Mouse (Mus musculus) adrenal gland (tissue): ENCODE results near the gene Gng7.

Source experiments
- intact Hi-C: fragments of 180-260 bp; cut with DNase I; formaldehyde crosslinking; loops from one replicate; pipeline ENCODE4 v1.15.1; 2025

Gene Gng7

DNA sequence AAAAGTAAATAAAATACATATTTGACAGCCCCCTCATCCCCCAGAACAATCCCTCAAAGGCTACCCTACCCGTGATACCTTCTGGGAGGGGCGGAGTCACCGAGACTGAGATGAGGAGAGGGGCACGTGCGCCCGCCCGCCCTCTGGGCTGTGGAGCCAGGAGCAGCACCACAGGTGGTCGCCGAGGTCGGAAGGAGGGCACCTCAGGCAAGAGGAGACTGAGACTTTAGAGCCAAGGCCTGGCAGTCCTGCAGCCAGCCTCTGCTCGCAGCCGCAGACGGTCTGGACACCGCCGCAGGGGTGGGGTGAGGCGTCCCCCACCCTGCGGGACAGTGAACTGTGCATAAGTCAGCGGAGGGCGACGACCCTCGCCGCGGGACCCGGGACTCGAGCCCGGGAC is 83.0 kb downstream of the Gng7 start:
- intact Hi-C loops, result no loop called here

DNA sequence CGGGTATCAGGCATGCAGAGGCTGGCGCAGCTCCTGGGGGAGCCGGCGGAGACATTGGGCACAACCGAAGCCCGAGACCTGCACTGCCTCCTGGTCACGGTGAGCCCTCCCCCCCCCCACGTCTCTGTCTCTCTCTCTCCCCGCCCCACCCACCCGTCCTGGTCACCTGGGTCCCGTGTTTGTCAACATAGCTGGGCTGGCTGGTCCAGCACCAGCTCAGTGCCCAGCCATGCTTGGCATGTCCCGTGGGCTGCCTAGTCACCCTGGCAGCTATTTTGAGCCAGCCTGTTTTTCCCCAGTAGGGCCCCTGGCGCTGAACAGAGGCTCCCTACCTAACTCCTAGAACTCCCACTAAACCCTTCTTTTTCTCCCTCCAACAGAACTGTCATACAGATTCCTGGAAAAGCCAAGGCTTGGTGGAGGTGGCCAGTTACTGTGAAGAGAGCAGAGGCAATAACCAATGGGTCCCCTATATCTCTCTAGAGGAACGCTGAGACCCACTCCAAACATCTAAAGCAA is 83.5 kb downstream of the Gng7 start:
- intact Hi-C loops, result no loop called here

DNA sequence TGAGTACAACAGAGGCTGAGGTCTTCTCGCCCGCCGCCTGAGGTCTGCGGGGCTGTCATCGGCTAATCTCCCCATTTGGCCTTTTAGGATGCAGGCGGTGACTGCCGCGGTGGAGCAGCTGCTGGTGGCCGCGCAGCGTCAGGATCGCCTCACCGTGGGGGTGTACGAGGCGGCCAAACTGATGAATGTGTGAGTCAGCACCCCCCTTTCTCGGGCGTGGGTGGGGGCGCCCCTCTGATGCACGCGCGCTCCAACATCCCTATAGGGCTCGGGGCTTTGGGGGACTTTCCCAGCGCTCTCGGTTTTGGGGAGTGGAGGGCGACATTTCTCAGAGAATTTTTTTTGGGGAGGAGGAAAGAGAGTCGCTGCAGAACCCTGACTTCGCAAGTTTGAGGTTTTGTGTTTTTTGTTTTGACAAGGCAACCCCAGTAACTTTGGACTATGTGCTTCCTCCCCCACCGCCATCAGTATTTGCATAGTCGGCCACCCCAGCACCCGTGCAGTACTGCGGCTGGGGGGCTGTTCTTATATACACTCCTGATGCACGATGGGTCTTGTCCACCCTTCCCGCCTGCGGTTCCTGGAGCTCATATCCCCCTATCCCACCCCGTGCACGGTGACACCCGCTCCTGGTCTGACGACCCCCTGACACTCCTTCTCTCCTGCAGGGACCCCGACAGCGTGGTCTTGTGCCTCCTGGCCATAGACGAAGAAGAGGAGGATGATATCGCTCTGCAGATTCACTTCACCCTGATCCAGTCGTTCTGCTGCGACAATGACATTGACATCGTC is 84.2 kb downstream of the Gng7 start:
- intact Hi-C loops, result no loop called here

DNA sequence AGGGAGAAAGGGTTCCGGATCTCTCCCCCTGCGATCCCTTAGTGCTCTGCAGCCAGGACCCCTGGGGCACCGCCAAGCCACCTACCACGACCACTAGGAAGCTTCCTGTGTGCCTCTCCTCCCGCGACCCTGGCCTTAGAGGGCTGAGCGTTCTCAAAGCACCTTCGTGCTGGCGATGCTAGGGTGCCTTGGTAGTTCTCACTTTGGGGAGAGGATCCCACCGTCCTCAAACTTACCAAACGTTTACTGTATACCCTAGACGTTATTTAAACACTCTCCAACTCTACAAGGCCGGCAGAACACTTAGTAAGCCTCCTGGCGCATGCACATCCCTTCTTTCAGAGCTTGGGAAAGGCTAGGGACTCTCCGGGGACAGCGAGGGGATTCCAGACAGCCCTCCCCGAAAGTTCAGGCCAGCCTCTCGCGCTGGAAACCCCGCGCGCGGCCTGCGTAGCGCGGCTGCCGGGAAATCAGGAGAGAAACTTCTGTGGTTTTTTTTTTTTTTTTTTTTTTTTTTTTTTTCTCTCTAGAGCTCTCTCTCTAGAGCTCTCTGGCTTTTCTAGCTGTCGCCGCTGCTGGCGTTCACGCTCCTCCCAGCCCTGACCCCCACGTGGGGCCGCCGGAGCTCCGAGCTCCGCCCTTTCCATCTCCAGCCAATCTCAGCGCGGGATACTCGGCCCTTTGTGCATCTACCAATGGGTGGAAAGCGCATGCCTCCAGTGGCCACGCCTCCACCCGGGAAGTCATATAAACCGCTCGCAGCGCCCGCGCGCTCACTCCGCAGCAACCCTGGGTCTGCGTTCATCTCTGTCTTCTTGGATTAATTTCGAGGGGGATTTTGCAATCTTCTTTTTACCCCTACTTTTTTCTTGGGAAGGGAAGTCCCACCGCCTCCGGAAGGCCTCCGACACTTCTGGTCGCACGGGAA is 85.2 kb downstream of the Gng7 start, which contains the start of gene Gadd45b:
Gene Gadd45b (plus strand): TSS at position 775 of the 928 bp plus-strand sequence.
- intact Hi-C loops, result loop anchor here (1.0 kb wide), 1 partner anchor 59 kb away; no protein-coding TSS in a partner anchor

DNA sequence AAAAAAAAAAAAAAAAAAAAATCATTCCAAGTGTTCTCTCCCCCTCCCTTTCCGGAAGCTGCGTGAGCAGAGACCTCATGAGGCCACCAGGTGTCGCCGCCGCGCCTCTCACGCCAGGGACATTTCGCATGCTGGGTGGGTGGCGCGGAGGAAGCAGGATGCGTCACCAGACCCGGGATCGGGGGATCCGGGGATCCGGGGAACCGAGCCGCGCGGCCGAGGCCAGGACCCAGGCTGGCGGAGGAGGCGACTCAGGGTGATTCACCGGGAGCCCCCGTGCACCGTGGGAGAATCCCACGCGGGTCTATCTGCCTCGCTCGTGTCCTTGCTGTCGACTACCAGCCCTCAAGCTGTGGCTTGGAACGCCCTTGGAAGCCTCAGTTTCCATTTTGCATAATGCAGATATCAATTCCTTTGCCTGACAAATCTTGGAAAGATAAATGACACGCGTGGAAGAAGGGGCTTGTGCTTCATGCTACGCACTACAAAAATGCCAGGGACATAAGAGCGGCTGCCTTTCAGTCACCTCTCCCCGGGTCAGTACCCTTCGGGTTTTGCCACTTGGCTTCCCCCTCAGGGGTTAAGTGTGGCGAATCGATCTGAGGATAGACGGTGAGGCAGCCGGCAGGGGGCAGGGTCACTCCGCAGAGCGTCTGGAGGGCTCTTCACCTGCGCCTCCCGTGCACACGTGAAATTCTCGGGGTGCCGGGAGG is 86.0 kb downstream of the Gng7 start:
- intact Hi-C loops, result loop anchor here (1.0 kb wide), 1 partner anchor 60 kb away; no protein-coding TSS in a partner anchor

DNA sequence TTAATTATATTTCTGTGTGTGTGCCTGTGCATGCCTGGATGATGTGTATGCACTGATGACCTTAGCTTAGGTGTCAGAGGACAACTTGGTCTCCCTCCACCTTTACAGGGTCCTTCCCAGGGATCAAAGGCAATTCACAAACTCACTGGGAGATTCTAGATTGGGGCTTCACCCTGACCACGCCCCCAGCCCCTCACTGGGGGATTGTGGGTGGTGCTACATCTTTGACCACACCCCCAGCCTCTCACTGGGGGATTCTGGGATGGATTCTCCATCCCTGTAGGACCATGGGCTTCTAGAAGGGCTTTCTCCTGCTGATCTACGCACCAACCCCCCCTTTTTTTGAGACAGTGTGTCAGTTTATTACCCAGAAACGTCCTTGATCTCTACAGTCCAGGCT is 89.3 kb downstream of the Gng7 start:
- intact Hi-C loops, result no loop called here

DNA sequence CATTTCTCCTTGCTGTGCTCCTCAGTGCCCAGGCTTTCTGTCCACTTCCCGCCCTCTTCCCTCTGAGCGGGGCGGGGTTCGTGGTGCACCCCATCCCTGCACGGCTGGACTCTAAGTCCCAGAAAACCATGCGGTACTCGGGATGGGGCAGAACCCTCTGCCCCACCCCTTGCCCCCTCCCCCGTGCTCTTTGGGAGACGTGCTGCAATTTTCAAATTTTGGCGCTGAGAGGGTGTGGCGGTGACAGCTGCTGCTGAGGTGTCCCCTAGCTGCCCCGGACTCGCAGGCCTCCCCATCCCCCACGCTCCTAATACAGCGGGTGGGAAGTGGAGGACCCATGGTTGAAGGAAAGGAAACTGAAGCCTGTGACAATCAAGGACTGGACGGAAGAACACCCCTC is 92.8 kb downstream of the Gng7 start:
- intact Hi-C loops, result no loop called here

DNA sequence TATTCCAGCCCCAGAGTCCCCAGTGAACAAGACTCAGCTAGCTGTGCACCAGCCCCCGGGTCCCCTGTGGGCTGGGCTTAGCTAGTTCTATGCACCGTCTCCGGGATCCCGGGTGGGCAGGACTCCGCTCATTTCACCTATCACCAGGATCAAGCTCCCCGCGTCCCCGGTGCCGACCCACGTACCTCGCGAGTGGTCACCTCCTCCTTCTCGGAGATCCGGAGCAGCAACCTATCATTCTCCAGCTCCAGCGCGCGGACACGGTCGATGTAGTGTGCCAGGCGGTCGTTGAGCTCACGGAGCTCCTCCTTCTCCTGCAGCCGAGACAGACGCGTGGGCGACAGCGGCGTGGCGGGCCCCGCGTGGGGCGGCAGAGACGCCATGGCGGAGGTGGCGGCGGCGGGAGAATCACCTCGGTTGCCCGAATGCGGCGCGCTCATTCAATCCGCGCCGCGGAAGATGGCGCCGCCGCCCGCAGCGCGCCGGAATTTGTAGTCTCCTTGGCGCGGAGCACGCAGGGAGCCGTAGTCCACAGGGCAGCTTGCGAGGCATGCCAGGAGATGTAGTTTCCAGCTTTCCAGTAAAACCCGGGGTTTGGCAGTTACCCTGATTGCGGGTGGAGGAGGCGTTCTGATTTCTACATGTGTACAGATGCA is 96.8 kb downstream of the Gng7 start, which contains the start of gene Lmnb2:
Gene Lmnb2 (minus strand): TSS at position 467 of the 656 bp plus-strand sequence.
- intact Hi-C loops, result loop anchor here (5.0 kb wide), 1 partner anchor 174 kb away; no protein-coding TSS in a partner anchor

DNA sequence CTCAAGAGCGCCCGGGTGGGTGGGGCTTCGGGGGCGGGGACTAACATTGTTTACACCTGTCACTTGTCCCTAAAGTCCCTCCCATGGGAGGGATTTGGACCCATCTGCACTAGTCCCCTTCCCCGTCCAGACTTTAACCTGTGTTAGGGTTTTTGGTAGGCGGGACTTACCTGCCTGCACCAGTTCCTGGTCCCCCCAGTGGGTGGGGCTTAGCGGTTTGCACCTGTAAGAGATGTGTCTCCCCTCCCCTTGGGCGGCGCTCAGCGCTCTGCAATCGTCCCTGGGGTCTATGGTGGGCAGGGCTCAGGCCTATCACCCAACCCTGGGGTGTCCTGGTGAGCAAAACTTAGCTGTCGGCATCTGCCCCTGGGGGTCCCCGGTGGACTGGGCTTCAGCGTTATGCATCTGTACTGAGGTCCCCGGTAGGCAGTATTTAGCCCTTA is 97.4 kb downstream of the Gng7 start:
- intact Hi-C loops, result loop anchor here (5.0 kb wide), 1 partner anchor 175 kb away; no protein-coding TSS in a partner anchor

DNA sequence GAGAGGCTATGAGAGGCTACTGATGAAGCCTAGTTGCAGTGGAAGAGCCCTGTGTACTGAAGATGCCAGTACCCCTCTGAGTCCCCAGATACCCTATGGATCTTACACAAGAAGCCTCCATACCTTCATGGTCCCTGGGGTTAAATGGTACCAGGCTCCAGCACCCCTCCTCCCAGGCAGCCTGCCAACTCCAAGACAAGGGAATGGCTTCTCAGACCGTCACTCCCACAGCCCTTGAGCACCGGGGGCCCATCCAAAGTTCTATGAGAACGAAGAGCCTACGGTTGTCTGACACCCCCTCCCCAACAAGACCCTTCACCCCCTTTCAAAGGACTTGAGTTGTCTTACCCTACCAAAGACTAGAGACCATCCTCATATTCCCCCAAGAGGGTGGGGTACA is 99.0 kb downstream of the Gng7 start:
- intact Hi-C loops, result loop anchor here (5.0 kb wide), 1 partner anchor 177 kb away; no protein-coding TSS in a partner anchor

DNA sequence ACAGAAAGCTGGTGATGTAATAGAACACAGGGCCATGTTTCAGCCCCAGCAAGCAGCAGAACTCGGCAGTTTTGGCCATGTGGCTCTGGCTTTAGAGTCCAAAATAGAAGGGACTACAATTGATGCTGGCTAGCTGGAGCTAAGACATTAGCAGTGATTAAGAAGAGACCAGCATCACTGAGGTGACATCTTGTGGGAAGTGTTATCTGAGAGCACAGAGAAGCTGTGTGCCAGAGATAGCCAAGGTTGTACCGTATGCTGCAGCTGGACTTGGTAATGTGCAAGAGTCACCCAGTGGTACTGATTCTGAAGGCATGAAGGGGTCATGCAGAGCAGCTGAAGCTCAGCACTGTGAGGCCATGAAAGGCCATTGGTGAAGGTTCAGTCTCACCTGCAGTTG is 99.5 kb downstream of the Gng7 start:
- intact Hi-C loops, result loop anchor here (5.0 kb wide), 1 partner anchor 177 kb away; no protein-coding TSS in a partner anchor

DNA sequence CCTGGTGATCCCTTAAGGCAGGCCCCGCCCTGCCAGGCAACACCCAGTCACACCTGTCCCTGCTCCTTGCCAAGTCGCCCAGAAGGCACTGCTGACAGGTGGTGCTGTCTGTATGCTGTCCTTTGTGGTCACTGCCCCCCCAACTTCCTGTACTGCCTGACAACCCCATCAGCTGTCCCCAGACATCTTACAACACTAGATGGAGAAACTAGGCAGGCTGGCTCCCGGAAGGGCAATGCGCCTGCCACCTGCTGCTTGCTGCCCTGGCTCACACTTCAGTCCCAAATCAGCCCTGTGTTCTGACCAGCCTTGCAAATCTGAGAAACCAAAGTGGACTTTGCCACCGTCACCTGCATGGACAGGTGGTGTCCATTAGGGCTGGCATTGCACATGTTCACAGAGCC is 100.5 kb downstream of the Gng7 start:
- intact Hi-C loops, result no loop called here

DNA sequence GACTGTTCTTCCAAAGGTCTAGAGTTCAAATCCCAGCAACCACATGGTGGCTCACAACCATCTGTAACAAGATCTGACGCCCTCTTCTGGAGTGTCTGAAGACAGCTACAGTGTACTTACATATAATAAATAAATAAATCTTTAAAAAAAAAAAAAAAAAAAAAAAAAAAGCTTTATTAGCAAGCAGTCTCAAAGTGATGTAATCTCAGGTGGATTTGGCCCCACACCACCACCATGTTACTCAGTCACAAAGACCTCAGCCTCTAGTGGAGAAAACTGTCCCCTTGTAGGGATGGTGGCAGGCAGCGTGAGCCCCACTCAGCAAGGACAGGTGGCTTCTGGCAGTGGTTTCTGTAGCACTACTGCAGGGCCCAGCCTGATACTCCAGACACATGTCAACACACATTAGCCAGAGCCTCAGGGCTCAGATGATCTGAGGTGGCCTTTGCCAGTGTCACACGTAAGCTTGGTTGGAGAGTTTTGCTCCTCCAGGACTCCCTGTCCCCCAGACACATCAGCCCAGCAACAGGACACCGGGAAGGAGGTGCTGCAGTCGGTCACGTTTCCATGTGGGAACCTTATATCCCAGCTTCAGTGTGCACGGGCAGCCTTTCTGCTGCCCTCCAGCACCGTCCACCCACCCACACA is 101.3 kb downstream of the Gng7 start:
- intact Hi-C loops, result no loop called here

DNA sequence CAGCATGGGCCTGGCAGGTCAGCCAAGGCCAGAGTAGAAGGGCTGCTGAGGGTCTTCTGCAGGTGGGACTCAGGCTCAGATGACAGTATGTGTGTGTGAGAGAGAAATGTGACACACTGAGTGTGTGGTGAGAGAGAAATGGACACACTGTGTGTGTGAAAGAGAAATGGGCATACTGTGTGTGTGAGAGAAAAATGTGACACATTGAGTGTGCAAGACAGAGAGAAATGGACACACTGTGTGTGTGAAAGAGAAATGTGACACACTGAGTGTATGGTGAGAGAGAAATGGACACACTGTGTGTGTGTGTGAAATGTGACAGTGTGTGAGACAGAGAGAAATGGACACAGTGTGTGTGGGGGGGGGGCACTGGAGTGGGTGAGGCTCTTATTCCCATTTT is 102.9 kb downstream of the Gng7 start:
- intact Hi-C loops, result no loop called here

DNA sequence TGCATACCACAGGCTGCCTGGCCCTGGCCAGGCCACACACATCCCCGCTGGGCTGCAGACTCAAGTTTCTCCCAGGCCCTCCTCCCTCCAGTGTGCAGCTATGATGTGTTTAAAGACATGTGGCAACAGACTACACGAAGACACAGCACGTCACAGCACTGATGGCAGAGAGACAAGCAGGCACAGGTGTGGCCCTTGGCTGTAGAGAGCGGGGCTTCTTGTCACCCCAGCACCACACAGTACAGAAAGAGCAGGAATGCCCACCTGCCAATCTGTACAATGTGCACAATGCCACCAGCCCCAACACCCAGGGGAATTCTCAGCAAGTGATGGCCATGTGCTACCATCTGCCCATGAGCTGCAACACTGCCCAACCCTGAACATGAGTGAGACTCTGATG is 103.4 kb downstream of the Gng7 start:
- intact Hi-C loops, result no loop called here

DNA sequence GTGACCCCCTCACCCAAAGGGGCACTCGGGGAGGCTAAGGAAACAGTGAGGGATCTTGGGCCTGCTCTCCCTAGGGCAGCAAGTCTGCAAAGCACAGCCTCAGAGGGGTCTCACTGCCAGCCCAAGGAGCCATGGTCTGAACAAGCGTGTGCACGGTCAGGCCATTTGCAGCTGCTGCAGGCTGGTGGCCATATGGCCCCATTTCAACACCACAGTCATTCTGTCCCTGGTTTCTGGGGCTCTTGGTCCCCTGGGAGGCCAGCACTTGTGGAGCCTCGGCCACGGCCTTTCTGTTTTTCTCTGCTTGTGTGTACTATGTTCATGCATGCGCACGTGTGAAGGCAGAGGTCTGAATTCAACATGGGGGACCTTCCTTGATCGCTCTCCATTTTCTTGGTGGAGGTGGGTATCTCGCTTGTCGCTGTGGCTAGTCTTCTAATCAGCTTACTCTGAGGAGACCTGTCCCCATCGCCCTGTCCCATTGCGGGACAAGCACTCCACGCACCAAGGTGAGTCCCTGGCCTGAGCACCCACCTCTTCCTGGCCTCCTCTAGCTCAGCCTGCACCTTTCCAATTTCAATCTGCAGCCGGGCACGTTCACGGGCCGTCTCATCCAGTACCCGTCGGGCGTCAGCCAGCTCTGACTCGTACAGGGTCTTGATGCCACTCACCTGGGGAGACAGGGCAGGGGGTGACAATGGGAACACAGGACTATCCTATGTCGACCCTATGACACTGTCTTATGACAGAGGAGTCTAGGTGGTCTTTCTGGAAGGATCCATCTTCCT is 105.2 kb downstream of the Gng7 start:
- intact Hi-C loops, result no loop called here

DNA sequence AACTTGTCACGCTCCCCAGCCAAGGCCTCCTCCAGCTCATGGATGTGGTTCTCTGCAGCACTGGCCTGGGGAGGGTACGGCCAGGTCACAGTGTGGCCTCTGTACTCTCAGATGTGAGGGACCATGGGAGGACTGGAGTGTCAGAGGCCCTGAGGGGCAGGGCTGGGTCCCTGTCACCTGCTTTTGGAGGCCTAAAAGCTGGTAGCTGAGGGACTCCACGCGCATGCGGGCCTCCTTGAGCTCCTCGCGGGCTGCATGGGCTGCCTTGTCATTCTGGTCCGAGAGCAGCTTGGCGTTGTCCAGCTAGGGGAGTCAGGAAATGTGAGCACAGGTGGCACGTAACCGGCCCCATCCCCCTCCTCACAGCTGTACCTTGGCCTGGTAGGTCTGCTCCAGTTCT is 110.0 kb downstream of the Gng7 start:
- intact Hi-C loops, result no loop called here

DNA sequence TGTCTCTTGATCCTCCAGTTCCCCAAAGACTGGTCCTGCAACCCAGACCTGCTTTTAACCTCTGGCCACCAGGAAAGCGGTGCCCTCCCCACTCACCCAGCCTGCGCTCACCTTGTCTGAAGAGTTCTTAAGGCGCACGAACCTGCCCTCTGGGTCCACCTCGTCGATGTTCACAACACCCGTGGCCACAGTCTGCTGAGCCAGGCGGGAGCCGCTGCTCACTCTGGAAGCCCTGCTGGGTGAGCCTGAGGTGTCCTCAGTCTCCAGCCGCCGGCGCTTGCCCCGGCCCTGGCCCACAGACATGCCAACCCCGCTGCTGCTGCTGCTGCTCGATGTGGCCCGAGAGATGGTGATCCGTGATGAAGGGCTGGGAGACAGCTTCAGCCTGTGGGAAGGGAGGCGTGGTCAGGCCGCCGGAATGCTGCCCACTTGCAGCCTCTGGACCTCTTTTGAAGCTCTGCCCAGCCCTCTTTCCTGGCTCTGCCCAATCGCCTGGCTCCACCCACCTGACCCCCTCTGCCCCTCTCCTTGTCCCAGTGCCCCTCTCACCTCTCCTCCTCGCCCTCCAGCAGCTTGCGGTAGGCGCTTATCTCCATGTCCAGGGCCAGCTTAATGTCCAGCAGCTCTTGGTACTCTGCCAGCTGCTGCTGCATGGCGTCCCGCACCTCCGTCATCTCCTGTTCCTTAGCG is 110.6 kb downstream of the Gng7 start:
- intact Hi-C loops, result no loop called here
